Mouse (Mus musculus): ENCODE data around the gene D930048N14Rik. TPM values are rescaled to one million over a fixed set of nuclear protein-coding genes. Genes with fewer than 3 reads are reported as not detected.
A peak's percentile ranks its signal among the peaks of the same experiment; 100 is the strongest.
"Not testable (repeated sequence)": the region's sequence is repeated elsewhere in the genome, so short reads cannot be mapped to it uniquely, and the experiment has no call there.

Gene D930048N14Rik
- total RNA-seq, 2 experiments from 2014 or later: 0.33 to 0.62 TPM

DNA sequence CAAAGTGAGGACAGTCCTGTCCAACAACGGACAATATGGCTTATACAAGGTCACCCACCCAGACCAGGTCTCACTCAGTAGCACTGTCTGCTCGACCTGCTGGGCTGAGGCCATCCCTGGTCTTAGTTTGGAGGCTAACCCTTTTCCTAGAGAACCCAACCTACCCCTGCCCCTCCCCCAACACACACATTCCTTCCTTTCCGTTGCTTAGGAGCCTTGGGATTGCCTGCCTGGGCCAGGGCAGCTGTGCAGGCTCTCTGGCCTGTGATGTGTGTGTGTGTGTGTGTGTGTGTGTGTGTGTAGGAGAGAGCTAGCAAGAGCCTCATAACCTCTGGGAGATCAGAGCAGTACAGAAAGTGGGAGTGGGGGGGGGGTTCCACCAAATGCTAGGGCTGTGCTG lies 2.2 kb upstream of the D930048N14Rik start:
- intact Hi-C loops (cut with DNase I): loop anchor here (2.0 kb wide), 1 partner anchor 42 kb away; the partner anchor contains the start of gene Hnrnpab
- DNase-seq: peak in 1 of 2 experiments; percentile 16

DNA sequence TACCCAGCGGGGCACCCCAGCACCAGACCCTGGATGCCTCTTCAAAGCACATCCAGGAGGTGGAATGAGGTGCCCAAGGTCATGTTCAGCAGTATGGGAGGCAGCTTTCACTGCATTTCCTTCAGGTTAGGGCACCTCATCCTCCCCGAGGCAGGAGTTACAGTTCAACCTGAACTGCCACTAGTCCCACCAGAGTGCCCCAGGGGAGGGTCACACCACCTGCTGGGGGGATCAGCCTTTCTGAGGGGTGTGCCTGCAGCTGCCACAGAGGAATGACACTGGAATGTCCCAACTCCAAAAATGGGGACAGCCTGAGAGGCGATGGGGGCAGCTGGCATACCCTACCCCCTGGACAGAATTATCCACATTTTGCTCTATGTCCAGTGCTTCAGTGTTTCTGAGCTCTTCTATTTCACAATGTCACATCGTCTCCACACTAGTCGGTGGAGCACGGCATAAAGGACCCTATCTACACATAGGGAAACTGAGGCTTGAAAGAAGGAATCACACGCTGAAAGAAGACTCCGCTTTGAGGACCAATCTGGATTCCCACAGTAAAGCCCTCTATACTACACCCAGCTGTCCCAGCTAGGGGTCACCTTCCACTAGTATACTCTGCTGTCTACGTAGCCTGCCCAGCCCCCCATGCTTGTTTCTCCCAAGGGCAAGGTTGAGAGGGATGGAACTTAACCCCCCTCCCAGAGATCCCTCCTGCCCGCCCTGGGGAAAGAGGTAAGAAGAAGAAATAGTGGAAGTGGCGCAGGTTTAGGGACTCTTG lies 1.5 kb upstream of the D930048N14Rik start:
- intact Hi-C loops (cut with DNase I): loop anchor here (2.0 kb wide), 1 partner anchor 42 kb away; the partner anchor contains the start of gene Hnrnpab
- no peak for DNase-seq

DNA sequence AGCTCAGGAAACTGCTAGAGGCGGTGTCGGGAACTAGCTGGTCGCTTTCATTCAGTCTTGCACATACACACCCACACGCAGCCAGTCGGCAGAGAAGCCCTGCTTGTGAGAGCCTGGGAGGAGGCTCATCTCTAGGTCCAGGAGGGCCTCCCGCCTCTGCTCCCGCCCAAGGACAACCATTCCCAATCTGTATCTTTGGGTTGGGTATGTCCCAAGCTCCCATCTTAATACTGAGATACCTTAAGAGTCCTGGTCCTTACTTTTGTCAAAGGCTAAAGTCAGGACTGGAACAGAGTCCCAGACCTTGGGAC lies 910 bp upstream of the D930048N14Rik start:
- DNase-seq: no peak
- intact Hi-C loops (cut with DNase I): loop anchor here (1.0 to 2.0 kb wide), 2 partner anchors 30 to 43 kb away; partner anchors contain the start of gene Hnrnpab

DNA sequence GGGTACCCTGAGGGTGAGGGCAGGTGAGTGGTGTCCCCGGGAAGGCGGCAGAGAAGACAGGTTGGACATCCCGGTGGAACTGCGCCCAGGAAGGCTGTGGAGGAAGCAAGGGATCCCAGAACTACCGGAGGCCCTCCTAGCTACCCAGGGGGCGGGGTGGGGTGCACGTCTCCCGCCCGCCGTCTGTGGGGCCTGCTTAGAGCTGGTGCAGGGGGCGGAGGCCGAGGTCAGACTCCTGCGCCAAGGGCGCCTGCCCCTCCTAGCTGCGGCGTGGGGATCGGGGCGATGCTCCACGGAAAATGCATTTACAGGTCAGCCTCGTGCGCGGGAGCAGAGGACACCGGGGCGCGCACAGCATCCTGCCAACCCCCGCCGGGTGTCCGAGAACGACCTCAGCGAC lies 493 bp upstream of the D930048N14Rik start:
- intact Hi-C loops (cut with DNase I): loop anchor here (1.0 kb wide), 1 partner anchor 30 kb away; no protein-coding TSS in a partner anchor
- peak in 1 of 2 experiments; percentile 31 for DNase-seq

DNA sequence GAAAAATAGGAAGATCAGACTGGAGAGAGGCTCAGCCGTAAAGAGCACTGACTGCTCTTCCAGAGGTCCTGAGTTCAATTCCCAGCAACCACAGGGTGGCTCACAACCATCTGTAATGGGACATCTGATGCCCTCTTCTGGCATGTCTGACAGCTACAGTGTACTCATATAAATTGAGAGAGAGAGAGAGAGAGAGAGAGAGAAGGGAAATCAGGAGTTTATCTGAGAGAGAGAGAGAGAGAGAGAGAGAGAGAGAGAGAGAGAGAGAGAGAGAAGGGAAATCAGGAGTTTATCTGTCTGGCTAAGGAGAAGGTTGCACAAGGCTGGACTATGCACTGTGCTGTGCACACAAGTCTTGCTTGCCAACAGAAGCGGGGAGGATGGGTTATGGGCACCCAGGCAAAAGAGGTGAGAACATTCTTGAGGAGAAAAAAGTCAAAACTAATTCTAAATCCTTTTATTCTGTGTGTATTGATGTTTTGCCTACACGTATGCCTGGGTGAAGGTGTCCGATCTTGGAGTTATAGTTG lies 2.2 kb downstream of the D930048N14Rik start:
- no peak for DNase-seq
- intact Hi-C loops (cut with DNase I): no loop called here

DNA sequence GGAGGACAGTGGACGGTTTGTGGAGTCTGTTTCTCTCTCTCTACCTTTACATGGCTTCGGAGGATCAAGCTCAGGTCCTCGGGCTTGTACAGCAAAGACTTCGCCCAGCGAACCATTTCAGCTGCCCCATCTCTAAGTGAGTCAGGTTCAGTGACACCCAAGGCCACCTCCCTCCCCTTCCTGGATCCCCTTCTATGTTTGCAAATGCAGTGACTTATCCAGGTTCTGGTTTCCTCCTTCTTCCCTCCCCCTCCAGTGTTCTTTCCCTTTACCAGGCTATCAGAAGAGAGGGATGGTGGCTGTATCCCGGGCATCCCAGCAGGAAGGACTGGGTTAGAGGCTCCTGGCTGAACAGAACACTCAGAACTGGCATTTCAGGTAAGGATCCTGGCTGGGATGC lies 3.0 kb downstream of the D930048N14Rik start:
- DNase-seq: no peak
- intact Hi-C loops (cut with DNase I): no loop called here

DNA sequence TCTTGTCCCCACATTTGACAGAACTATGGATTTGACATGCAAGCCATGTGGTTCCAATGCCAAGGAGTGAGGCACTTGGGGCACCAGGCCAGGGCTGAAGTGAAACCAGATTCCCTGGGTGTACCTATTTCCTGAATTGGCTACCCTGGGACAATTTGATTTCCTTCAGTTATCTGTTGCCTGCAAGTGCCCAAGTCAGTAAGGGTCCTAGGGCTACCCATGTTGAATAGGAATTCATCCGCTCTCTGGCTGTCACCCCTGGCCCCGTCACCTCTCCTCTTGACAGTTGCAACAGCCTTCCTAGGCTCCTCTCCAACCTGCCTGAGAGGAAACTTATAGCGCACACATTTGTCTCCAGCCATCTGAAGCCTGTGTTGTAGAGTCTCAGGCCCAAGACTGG lies 4.1 kb downstream of the D930048N14Rik start:
- no peak for DNase-seq
- intact Hi-C loops (cut with DNase I): no loop called here

DNA sequence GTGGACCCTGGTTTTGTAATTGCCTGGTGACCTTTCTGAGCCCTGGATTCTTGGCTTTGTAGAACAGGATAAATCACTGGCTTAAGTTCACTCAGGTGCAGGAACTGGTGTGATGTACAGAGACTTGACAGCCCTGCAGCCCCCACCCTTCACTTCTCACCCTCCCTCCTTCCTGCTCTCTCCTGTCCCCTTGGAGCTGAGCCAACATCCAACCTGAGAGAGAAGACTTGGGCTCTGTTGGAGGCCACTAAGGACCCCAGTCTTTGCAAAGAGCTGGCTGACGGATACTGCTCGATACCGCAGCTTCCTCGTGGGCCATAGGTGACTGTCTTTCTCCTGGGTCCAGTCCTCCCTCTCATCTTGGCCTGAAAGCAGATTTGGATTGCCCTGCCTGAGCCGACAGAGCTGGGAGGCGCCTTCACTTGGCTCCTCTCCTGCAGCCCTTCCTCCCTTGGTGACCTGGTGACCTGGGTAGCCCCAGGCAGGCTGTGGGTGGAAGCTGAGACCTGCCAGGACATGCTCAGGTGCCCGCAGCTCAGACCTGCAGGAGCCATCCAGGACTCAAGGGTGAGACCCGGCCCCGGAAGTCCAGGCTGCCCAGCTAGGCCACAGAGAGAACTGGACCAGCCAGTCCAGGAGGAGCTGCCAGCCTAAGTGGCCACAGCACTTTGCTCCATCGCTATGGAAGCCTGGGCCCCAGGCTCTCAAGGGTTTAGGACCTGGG lies 6.2 kb downstream of the D930048N14Rik start:
- intact Hi-C loops (cut with DNase I): loop anchor here (2.0 kb wide), 1 partner anchor 14 kb away; no protein-coding TSS in a partner anchor
- no peak for DNase-seq

DNA sequence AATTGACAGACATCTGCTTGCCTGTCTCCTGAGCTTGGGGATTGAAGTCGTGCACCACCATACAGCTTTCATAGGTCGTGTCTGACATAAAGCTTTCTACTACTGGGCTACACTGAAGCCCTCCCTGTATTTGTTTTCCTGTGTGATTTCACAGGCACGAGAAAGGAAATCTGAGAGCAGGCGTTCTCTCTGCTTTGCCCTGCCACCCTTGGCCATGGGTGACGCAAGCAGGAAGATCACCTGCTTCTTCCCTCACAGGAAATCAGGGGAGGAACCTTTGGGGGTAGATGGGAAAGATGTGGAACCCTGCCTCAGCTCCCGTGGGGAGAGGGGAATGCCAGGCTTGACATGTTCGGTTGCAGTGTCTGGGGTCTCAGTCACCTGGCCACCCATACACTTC lies 7.5 kb downstream of the D930048N14Rik start:
- intact Hi-C loops (cut with DNase I): no loop called here
- DNase-seq: no peak

DNA sequence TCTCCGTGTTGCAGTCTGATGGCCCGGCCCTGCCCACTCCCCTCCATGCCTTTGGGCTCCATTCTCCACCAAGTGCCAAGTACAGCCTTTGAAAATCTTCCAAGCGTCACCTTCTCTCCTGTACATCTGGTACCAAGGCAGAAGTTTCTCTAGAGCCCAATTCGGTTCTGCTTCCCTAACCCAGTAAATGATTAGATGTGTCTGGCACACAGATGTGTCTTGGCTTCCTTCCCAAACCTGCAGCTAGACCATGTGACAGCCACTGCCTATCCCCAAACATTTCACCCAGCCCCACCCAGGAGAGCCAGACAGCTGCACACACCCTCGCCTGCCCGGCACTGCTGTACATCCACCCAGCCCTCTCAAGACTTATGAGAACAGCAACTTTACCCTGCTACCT lies 8.0 kb downstream of the D930048N14Rik start:
- intact Hi-C loops (cut with DNase I): no loop called here
- DNase-seq: peak in 1 of 2 experiments; percentile 26

DNA sequence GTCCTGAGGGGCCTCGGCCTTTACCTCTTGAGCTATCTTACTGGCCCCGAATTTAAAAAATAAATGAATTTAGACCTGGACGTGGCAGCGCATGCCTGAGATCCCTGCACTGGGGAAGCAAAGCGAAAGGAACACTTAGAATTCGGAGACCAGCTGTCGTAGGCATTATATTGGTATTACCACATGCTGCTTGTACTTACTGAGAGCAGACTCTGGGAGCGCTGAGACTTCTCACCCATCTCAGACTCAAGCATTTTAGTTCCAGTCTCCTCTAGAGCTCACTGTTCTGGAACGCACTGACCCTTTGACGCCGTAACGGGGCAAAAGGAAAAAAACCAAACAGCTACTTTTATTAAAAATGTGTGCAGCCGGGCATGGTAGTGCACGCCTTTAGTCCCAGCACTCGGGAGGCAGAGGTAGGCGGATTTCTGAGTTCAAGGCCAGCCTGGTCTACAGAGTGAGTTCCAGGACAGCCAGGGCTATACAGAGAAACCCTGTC lies 11.2 kb downstream of the D930048N14Rik start:
- intact Hi-C loops (cut with DNase I): no loop called here
- DNase-seq: no peak

DNA sequence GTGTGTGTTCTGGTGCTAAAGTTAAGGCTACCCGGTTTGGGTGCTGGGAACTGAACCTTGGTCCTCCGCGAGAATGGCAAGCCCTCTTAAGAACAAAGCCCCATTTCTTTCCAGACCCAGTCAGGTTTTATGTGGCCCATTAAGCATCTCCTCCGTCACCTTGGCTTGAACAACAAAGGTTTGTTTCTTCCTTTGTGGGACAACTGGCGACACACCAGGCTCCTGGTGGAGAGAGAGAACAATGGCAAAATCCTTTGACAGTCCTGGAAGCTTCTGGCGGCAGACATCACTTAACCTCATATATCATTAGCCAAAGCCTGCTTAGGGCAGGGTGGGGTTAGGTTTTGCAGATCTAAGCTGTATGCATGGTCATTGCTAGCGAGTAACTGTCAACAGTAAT lies 11.9 kb downstream of the D930048N14Rik start:
- DNase-seq: no peak
- intact Hi-C loops (cut with DNase I): no loop called here

DNA sequence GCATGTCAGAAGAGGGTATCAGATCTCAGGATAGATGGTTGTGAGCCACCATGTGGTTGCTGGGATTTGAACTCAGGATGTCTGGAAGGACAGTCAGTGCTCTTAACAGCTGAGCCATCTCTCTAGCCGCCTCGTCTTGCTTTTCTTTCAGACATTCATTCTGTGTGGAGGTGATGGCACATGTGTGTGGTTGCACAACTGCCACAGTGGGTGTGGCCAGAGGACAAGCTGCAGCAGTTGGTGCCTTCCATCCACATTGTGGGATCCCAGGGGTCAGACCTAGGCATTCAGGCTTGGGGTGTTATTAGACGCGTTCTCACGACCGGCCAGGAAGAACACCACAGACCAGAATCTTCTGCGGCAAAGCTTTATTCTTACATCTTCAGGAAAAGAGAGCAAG lies 14.0 kb downstream of the D930048N14Rik start:
- DNase-seq; intact Hi-C loops (cut with DNase I): not testable (repeated sequence)

DNA sequence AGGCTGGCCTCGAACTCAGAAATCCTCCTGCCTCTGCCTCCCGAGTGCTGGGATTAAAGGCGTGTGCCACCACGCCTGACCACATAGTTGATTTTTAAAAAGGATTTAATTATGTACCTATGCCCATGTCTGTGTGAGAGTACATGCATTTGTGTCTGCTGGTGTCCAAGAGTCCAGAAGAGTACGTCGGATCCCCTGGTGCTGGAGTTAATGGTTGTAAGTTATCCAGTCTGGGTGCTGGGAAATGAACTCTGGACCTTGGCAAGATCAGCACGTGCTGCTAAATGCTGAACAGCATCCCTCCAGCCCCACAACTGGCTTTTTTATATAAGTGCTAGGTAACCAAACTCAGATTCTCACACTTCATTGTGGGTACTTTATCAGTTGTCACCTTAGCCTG lies 20.1 kb downstream of the D930048N14Rik start:
- intact Hi-C loops (cut with DNase I): loop anchor here (2.0 kb wide), 1 partner anchor 14 kb away; no protein-coding TSS in a partner anchor

DNA sequence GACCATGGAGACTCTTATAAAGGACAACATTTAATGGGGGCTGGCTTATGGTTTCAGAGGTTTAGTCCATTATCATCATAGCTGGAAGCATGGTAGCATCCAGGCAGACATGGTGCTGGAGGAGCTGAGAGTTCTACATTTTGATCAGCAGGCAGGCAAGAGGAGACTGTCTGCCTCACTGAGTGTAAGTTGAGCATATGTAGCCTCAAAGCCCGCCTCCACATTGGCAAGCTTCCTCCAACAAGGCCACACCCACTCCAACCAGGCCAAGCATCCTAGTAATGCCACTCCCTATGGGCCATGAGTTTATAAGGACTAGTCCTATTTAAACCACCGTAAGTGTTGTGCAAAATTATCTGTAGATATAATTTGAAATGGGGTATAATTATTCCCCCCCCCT lies 20.6 kb downstream of the D930048N14Rik start:
- DNase-seq: no peak
- intact Hi-C loops (cut with DNase I): loop anchor here (2.0 kb wide), 1 partner anchor 15 kb away; no protein-coding TSS in a partner anchor

More for the DNA sequence above, 20.1 kb downstream of the D930048N14Rik start:
- DNase-seq: no peak

DNA sequence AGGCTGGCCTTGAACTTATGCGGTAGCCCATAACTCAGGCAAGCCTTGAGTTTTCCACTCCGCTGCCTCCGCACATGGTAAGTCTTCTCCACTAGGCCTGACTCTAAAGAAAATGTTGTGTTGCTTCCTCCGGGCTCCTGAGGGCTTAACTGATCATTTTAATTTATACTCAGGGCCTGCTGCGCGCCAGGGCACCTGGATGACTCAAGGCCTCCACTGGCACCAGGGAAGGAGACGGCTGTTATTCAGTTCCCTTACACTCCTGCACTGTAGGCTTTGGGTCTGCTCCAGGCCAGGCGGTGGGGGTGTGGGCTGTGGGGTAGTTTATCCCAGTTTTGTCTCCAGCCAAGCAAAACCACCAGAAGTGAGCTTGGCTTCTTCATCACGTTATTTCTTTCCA lies 22.5 kb downstream of the D930048N14Rik start:
- intact Hi-C loops (cut with DNase I): no loop called here
- no peak for DNase-seq

DNA sequence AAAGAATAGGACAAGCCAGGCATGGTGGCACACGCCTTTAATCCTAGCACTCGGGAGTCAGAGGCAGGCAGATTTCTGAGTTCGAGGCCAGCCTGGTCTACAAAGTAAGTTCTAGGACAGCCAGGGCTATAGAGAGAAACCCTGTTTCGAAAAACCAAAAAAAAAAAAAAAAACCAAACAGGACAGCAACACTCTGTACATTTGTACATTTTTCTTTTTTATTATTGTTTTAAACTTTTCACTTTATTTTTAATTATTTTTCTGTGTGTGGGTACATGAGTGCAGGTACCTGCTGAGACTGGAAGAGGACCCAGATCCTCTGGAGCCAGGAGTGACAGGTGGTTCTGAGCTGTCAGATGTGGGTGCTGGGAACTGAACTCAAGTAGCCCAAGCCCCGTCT lies 24.6 kb downstream of the D930048N14Rik start:
- no peak for DNase-seq
- intact Hi-C loops (cut with DNase I): no loop called here

DNA sequence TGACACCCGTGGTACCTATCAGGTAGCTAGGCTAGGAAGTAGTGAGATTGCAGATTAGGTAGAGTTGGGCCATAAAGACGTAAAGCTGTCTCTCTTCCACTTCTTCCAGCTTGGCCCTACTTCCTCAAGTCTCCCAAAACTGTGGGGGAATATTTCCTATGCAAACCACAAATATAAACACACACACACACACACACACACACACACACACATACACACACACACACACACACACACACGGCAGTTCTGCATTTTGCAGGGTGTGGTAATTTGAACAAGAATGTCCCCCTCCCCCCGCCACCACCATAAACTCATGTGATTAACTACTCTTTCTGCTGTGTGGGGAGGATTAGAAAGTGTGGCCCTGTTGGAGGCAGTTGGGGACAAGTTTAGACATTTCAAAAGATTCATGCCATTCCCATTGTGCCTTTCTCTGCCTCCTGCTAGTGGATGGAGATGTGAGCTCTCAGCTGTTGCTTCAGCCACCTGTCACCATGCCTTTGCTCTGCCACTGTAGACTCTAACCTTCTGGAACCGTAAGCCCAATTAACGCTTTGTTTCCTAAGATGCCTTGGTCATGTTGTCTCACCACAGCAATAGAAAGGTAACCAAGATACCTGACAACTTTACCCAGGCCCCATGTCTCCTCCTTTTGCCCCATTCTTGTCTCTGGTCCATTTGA lies 27.1 kb downstream of the D930048N14Rik start:
- intact Hi-C loops (cut with DNase I): no loop called here
- no peak for DNase-seq

DNA sequence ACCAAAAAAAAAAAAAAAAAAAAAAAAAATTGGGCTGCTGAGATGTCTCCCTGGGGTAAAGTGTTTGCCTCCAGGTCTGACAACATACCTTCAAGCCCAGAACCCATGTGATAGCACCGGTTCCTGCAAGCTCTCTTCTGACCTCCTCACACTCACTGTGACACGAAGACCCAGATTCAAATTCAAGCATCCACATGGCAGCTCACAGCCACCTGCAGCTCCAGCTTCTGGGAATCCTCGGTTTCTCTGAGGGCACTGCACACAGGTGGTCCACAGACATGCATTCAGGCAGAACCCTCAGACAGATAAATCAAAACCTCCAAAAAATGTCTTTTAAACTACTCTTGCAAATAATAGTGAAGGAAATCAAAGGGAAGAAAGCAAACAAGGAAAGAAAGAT lies 28.7 kb downstream of the D930048N14Rik start:
- intact Hi-C loops (cut with DNase I): no loop called here
- no peak for DNase-seq

DNA sequence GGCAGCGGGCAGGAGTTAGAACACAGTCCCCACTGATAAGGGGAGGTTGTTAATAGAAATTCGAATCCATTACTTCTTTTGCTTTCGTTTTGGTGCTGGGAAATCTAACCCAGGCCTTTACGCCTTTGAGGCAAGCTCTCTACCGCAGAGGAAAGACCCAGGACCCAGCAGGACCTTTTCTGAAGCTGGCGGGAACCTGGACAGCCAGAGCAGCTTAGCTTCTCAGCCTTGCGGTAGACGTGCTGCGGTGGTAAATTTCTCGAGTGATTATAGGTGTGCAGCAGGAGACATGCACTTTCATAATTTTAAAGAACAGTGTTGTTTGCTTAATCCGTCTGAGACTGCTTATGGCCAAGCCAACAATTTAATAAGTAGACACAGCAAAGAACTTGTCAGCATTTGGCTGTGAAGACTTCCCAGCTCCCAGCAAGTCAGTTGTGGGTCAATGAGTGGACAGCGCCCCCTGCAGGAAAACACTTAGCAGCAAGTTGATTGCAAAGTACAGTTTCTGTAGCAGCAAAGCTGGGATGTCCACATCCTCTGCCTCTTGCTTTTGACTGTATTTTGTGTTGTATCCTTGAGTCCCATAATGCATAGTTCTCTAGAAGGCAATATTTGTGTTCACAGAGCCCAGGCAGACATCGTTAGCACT lies 30.7 kb downstream of the D930048N14Rik start:
- peak; percentile 87 to 92 for DNase-seq
- intact Hi-C loops (cut with DNase I): loop anchor here (1.0 to 5.0 kb wide), 3 partner anchors 44 to 139 kb away; partner anchors contain the start of gene Rmnd5b

Measured in heart, postnatal 36 days (tissue).